6 mouse cellular contexts compared by ENCODE assay signal in the genomic region with DNA sequence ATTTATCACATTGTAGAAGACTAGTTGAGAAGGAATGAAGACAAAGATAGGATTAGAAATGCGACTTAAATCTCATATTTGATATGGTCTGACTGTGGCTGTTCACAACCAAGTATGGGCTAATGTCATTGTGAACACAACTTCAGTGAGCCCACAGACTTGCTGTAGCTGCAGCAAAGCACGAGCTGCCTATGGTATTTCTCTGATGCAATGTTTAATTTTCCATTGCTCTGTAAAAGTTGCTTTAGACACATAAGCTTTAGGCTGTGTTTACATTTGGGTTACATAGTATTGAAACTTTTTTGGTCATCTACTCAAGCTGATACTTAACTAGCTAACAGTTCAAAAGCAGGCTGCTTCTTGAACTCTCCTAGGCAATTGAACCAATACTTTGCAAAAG.
DNase-seq lines count a peak whose midpoint lies in the region; ATAC-seq and TF ChIP-seq lines count a peak whose summit lies in the region.
"Not testable (repeated sequence)": the region's sequence is repeated elsewhere in the genome, so short reads cannot be mapped to it uniquely, and the experiment has no call there.

No protein-coding gene starts in this region.

- not testable (repeated sequence) for H3K9me3 ChIP-seq in liver, embryonic 13.5 days (replicated peaks); liver, embryonic 16.5 days (replicated peaks; ENCODE audit: control insufficient read depth, low read length); lung, embryonic 14.5 days (ENCODE audit: low read depth, low read length); lung, postnatal 0 days (ENCODE audit: low read length)

- WGBS in liver, embryonic 13.5 days (ENCODE audit: insufficient replicate concordance) = 49% methylated on average over 2 of the region's 2 CpGs
- 54% methylated on average over 2 of the region's 2 CpGs for WGBS in liver, embryonic 16.5 days (ENCODE audit: insufficient replicate concordance)
- WGBS in lung, embryonic 14.5 days = 52% methylated on average over 2 of the region's 2 CpGs
- WGBS in lung, postnatal 0 days = 44% methylated on average over 2 of the region's 2 CpGs

- 0 out of 2 replicates have a peak, but pooled peaks have one; percentile 26 for ATAC-seq in liver, embryonic 13.5 days (ENCODE audit: low read depth)
- ATAC-seq in liver, embryonic 16.5 days (ENCODE audit: low read depth) = peak; percentile 71
- ATAC-seq in lung, embryonic 14.5 days (ENCODE audit: insufficient read depth) = peak; percentile 8; the same call in 1 of the 2 replicates
- peak; percentile 41; the same call in 1 of the 2 replicates for ATAC-seq in lung, postnatal 0 days

- not testable (repeated sequence) for H3K4me1 ChIP-seq in brown adipose tissue, adult 24 weeks (ENCODE audit: control insufficient read depth, insufficient read depth, insufficient read length, low read length); liver, embryonic 13.5 days (replicated peaks); liver, embryonic 16.5 days (ENCODE audit: control insufficient read depth, low read depth, low read length); lung, embryonic 14.5 days (ENCODE audit: insufficient read depth); lung, postnatal 0 days (ENCODE audit: insufficient read depth, low read depth, low read length)

- H3K27ac ChIP-seq in brown adipose tissue, adult 24 weeks (replicated peaks; ENCODE audit: low read depth, low read length) = peak overlapping the region; percentile 27; the same call in 1 of the 2 replicates
- peak overlapping the region; percentile 61 for H3K27ac ChIP-seq in layer of hippocampus, adult 2 months
- H3K27ac ChIP-seq in liver, embryonic 13.5 days; liver, embryonic 16.5 days (ENCODE audit: low read length); lung, embryonic 14.5 days (ENCODE audit: low read depth); lung, postnatal 0 days (ENCODE audit: low read length): not testable (repeated sequence)

- H3K4me3 ChIP-seq in brown adipose tissue, adult 24 weeks (ENCODE audit: insufficient read depth, low read depth, low read length); layer of hippocampus, adult 2 months; liver, embryonic 13.5 days (replicated peaks); liver, embryonic 16.5 days (ENCODE audit: low read depth, low read length); lung, embryonic 14.5 days (ENCODE audit: low read depth, low read length); lung, postnatal 0 days (ENCODE audit: low read depth, low read length): not testable (repeated sequence)

- TF ChIP-seq EP300 in lung, postnatal 0 days (IDR thresholded peaks at IDR 0.05) = not testable (repeated sequence)

- H3K4me2 ChIP-seq in liver, embryonic 13.5 days; liver, embryonic 16.5 days (ENCODE audit: low read depth, low read length); lung, embryonic 14.5 days; lung, postnatal 0 days (replicated peaks; ENCODE audit: low read depth, low read length): not testable (repeated sequence)

- H3K27me3 ChIP-seq in liver, embryonic 13.5 days; liver, embryonic 16.5 days (ENCODE audit: control insufficient read depth, insufficient read depth, low read depth, low read length); lung, embryonic 14.5 days (ENCODE audit: insufficient read depth, low read length); lung, postnatal 0 days (replicated peaks; ENCODE audit: insufficient read depth, low read length): not testable (repeated sequence)

- not testable (repeated sequence) for DNase-seq in layer of hippocampus, adult 2 months (ENCODE audit: low spot score in 2 of 2); liver, embryonic 13.5 days
- DNase-seq in lung, embryonic 14.5 days = peak; percentile 35
- DNase-seq in lung, postnatal 0 days (ENCODE audit: low spot score) = peak; percentile 26

- H3K9ac ChIP-seq in liver, embryonic 13.5 days; liver, embryonic 16.5 days (ENCODE audit: low read depth, low read length); lung, embryonic 14.5 days; lung, postnatal 0 days (replicated peaks; ENCODE audit: low read depth): not testable (repeated sequence)

- TF ChIP-seq CTCF in layer of hippocampus, adult 2 months (conservative IDR thresholded peaks at IDR 0.05); lung, embryonic 14.5 days (IDR thresholded peaks at IDR 0.05; ENCODE audit: low read depth); lung, postnatal 0 days (IDR thresholded peaks at IDR 0.05): not testable (repeated sequence)

- H3K36me3 ChIP-seq in liver, embryonic 13.5 days; liver, embryonic 16.5 days (ENCODE audit: control insufficient read depth, insufficient read depth); lung, embryonic 14.5 days (ENCODE audit: insufficient read depth); lung, postnatal 0 days (ENCODE audit: insufficient read depth, low read length): not testable (repeated sequence)

Comparison
In these comparisons a context has a peak if more than half of its experiments do, and no peak if none do; other contexts are left out.
1. ATAC-seq: peak in every context shown above with its lines; median percentile 71 in liver, embryonic 16.5 days; 41 in lung, postnatal 0 days; 26 in liver, embryonic 13.5 days; 8 in lung, embryonic 14.5 days.